Mouse (Mus musculus) bone marrow macrophage, adult 2 months (primary cell): Measurements from ENCODE around the gene Impg2.

Experiments used
- CTCF ChIP-seq: IDR thresholded peaks from 2 replicates; pipeline ENCODE4 v1.5.1; 2012; ENCODE audit warnings: low read depth, mild to moderate bottlenecking, low read length, moderate library complexity
- POLR2A ChIP-seq: IDR thresholded peaks from 2 replicates; pipeline ENCODE4 v1.6.1; 2012; ENCODE audit warnings: mild to moderate bottlenecking, low read depth, low read length, borderline replicate concordance

GRCm38 (mm10) chr16:56279060-56279459, 74.9 kb downstream of the Impg2 start:
- TF ChIP-seq CTCF (no peak), POLR2A (no peak)
